Mouse (Mus musculus) liver, adult 2 months (tissue): Measurements from ENCODE around the gene Sh3bp4.

Source experiments
- CTCF ChIP-seq: fragments of 200-500 bp; IDR thresholded peaks from 2 replicates; pipeline ENCODE4 v1.5.1; 2011; ENCODE audit warnings: low read depth, low read length, control low read depth
- POLR2A ChIP-seq: fragments of 200-500 bp; IDR thresholded peaks from 2 replicates; pipeline ENCODE4 v1.6.1; 2011; ENCODE audit warnings: low read length, control low read depth; ENCODE audit not compliant: insufficient read depth; ENCODE audit errors: extremely low read depth

DNA sequence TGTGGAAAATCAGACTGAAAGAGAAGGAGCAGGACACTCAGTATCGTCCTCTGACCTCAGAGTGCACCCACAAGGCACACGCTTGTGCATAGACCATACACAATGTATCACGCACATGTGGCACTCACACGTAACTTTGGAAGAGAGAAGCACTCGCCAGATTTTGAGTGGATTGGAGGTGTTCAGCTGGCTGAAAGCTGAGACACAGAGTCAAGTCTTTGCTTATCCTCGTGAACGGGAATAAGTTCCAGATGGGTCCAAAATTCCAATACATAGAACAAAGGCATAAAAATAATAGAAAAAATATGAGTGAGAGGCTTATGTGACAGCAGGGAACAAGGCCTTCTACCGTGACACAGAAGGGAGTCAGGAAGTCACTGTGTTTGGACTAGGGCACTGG is 36.6 kb upstream of the Sh3bp4 start:
- TF ChIP-seq POLR2A (no peak), CTCF (no peak)
